Mouse (Mus musculus) R1 (cell line): ENCODE data around the gene Wiz.

Source experiments
- DNase-seq: peaks from one replicate; pipeline ENCODE4 v3.0.0-alpha.2; 2018; ENCODE audit warnings: low read depth, low spot score

The Wiz gene

GRCm38 (mm10) chr17:32378786-32379185, 10.5 kb downstream of the Wiz start:
- no peak for DNase-seq

- DNase-seq: no peak
Observed at GRCm38 (mm10) chr17:32377137-32377536, 12.1 kb downstream of the Wiz start.

- no peak for DNase-seq
Observed at GRCm38 (mm10) chr17:32376475-32376874, 12.8 kb downstream of the Wiz start.

- DNase-seq: no peak
Observed at GRCm38 (mm10) chr17:32368991-32369578, 20.2 kb downstream of the Wiz start.

- DNase-seq: no peak
Observed at GRCm38 (mm10) chr17:32367706-32368105, 21.5 kb downstream of the Wiz start.

- no peak for DNase-seq
Observed at GRCm38 (mm10) chr17:32365296-32365695, 23.9 kb downstream of the Wiz start.

DNA sequence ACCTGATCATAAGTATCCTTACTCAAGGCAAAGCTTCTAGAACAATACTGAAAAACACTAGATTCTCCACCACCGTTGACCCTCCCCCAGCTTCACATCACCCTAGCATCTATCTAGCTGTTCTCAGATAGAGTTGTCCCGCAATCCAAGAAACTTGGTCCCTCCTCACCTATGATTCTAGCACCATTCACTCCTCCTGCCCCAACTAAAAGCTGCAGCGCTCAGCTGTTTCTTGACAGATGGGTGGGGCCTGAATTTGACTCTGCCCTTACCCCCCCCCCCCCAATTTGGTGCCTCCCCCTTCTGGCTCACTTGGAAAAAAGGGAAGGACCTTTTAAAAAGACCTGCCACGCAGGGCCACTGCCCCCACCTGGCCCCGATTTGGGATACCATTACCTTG, 24.4 kb downstream of the Wiz start:
- DNase-seq: peak; percentile 43

GRCm38 (mm10) chr17:32364331-32364730, 24.9 kb downstream of the Wiz start:
- peak; percentile 90 for DNase-seq

DNA sequence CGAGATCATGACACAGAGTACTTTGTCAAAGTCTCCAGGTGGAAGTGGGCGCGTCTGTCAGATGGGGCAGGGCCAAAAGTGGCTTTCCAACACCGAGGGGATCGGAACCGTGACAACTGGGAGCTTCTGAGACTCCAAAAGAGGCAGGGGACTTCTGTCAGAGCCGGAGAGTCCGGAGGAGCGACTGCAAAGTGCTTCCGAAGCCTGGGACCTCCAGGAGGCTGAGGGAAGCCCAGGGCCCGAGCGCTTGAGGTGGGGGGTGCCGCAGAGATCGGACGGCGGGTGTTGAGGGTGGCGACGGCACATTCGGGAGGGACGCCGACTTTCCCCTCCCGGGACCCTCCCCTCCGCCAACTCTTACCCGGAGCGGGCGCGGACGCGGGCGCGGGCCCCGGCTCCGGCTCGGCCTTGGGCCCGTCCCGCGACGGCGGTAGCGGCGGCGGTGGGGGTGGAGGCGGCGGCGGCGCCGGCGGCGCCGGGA, 25.4 kb downstream of the Wiz start:
- DNase-seq: peak; percentile 52

DNA sequence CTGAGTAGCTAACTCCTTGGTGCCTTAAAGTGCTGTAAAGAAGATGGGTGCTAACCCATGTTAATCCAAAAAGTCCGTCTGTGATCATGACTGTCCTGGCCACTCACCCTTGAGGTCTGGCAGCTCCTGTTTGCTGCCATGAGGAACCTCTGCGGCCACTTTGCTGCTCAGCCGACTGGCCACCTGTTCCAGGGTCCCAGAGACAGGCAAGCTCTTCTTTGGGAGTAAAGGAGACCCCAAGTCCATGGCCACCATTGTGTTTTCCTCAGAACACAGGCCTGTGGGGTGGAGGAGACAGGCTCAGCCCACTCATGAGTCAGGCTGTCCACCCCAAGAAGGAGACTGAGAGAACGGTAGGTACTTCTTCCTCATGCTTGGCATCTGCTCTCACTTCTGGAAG, 26.6 kb downstream of the Wiz start:
- no peak for DNase-seq

DNA sequence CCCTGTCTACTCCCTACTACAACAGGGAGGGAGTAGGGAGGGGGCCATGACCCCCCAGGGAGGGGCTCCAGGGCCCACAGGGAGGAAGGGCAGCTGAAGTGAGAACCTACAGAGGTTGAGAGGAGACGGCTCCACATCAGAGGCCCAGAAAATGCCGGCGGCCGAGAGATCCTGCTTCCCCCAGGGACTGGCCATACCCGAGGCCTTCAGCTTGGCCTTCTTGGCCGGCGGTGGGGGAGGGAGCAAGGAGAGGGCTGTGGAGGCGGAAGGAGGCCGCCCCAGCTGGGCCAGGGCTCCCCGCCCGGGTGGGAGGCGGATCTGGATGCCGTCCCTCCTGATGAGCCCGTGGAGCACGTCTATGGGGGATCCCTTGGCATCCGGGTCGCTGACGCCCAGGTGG, 29.3 kb downstream of the Wiz start:
- no peak for DNase-seq

DNA sequence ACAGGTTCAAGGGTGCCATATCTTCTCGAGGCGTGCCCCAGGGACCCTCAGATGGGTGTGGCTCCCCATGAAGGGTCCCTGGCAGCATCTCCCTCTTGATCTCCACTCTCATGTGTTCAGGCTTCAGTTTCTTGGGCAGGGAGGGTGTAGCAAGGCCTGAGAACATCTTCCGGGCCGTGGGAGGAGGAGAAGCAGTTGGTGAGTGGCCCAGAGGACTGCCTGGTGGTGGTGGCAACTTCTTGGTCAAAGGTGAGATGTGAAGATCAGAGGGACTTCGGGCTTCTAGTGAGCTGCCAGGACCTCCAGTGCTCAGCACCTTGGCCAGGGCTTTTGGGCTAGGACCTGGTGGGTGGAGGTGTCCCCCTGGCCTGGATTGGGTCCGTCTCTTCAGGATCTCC, 30.3 kb downstream of the Wiz start:
- DNase-seq: no peak

- no peak for DNase-seq
Observed at GRCm38 (mm10) chr17:32358192-32358942, 30.9 kb downstream of the Wiz start.

- DNase-seq: peak; percentile 26
Observed at GRCm38 (mm10) chr17:32356766-32357760, 32.2 kb downstream of the Wiz start.

GRCm38 (mm10) chr17:32356281-32356680, 33.0 kb downstream of the Wiz start:
- no peak for DNase-seq

DNA sequence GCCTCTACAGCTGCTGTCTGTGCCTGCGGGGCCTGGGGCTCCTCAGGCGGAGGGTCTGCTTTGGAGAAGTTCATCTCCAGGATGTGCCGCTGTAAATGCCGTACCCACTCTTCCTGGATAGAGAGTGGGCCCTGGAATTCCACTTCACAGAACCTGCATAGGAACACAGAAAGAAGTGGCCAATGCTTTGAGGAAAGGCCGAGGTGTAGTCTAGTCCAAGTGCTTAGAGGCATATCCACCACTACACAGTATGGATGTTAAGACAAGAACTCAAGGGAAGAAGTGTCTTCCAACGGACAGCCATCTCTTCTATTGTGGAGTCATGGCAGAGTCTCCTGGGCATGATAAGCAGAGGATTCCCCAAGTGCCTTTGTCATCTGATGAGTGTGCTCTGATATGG, 34.2 kb downstream of the Wiz start:
- DNase-seq: no peak

DNA sequence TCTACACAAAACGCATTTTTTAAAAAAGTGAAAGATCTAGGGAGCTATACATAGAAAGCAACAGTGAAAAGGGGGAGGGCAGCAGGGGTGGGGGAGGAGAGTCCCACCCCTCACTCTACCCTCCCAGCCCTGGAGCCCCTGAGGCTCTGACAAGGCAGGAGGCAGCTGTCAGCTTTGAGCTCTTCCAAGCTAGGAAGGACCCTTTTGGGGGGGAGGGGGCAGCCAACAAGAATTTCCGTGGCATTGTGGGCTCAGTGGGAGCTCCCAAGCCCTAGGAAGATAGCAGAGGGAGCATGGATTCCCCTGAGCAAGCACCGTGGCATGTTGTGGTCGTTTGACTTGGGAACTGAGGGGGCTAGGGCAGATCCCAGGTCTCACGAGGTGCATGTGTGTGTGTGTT, 35.0 kb downstream of the Wiz start:
- no peak for DNase-seq

- DNase-seq: no peak
Observed at GRCm38 (mm10) chr17:32353696-32354095, 35.5 kb downstream of the Wiz start.

GRCm38 (mm10) chr17:32351726-32352125, 37.5 kb downstream of the Wiz start:
- no peak for DNase-seq

- DNase-seq: no peak
Observed at GRCm38 (mm10) chr17:32351269-32351668, 38.0 kb downstream of the Wiz start.

- peak; percentile 100 for DNase-seq
Observed at GRCm38 (mm10) chr17:32350382-32350983, 38.8 kb downstream of the Wiz start, which contains the start of gene Akap8l. TSS of gene Akap8l (minus strand) at chr17:32350607.
